Mouse (Mus musculus) urinary bladder, postnatal 4 days (tissue): ENCODE measurements around the gene Rarres2.
"Not testable (repeated sequence)": the region's sequence is repeated elsewhere in the genome, so short reads cannot be mapped to it uniquely, and the experiment has no call there.

Experiments
- DNase-seq, 2 experiments: peaks; one replicate each; pipeline ENCODE4 v3.0.0; 2021 to 2022; ENCODE audit warnings: low spot score in 2 of 2

Gene Rarres2

DNA sequence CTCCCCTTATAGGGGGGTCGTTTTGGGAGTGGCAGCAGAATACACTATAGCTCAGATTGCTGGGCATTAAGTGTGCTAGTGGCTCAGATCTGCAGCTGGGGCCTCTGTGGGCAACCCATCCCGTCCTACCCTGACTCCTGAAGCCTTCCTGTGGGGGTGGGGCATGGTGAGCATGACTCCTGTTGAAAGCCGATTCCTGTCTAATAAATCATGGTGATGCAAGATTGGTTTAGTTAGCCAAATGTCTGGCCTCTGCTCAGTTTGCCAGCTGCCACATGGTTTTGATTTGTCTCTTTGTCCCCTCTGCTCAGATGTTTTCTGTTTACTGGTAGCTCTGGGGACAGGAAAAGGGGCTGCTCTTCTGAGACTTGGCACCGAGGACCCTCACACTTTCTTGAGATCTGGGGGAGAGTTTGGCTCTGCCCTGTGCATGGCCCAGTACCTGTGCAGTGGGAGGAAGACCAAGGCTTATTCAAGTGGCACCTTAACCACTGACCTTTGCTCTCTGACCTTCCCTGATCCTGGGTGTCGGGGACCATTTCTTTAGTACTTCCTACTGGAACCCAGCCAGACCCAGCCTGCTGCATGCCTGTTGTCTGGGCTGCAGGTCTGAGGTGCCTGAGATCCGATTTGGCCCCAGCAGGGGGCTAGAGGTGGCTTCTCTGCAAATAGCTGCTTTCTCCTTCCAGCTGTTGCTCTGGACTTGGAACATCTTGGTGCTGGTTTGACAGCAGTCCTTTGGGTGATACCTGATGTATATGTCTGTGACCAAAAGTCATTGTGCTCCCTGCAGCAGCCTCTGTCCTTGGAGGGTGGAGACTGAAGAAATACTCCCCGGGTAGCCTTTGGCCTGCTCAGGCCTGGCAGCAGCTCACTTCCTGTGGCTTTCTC, 30.8 kb downstream of the Rarres2 start:
- DNase-seq, result no peak

- no peak for DNase-seq
Measured at GRCm38 (mm10) chr6:48540721-48541120, 31.9 kb downstream of the Rarres2 start.

GRCm38 (mm10) chr6:48539860-48540259, 32.7 kb downstream of the Rarres2 start:
- DNase-seq, result no peak

GRCm38 (mm10) chr6:48538841-48539737, 33.5 kb downstream of the Rarres2 start:
- peak in 1 of 2 experiments; percentile 78 for DNase-seq

GRCm38 (mm10) chr6:48537105-48537954, 35.3 kb downstream of the Rarres2 start, which contains the start of gene Atp6v0e2:
Gene Atp6v0e2 (plus strand): TSS chr6:48537615.
- DNase-seq, result peak; percentile 72 to 80

GRCm38 (mm10) chr6:48536091-48536490, 36.5 kb downstream of the Rarres2 start:
- no peak for DNase-seq

GRCm38 (mm10) chr6:48534913-48535312, 37.7 kb downstream of the Rarres2 start:
- no peak for DNase-seq

DNA sequence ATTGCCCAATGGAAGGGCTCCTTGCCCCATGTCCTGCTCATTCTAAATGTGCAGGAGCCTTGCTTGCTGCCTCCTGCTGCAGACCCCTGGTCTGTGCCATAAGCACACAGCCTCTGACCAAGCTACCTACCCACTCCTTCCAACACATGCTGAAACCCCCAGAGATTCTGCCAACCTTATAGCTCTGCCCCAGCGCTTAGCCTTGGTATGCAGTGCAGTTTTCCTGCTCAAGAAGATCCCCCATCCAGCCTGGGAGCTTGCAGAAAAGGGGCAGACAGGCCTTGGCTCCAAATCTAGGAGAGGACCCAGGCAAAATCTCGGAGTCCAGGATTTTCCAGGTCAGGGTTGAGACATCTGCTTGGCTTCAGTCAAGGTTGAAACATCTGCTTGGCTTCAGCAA, 39.1 kb downstream of the Rarres2 start:
- no peak for DNase-seq

GRCm38 (mm10) chr6:48530862-48531261, 41.7 kb downstream of the Rarres2 start:
- DNase-seq, result no peak

- no peak for DNase-seq
Measured at GRCm38 (mm10) chr6:48529871-48530440, 42.6 kb downstream of the Rarres2 start.

DNA sequence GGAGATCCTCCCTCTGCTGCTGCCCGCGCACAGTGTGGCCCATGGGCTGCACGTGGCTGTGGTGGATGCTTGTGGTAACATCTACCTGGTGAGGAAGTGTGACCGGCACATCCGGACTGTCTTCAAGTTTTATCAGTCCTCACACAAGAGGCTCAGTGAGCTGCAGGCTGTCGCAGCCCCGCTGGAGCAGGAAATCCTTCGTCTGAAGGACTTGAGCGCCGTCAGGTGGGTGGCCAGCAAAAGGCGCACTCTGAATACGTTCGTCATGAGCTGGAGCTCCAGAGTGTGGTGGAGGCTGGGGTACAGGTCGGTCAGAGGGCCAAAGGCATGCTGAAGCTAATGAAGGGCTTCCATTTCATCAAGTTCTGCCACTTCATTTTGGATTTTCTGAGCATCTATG, 43.3 kb downstream of the Rarres2 start:
- no peak for DNase-seq

- DNase-seq, result no peak
Measured at GRCm38 (mm10) chr6:48527901-48528300, 44.7 kb downstream of the Rarres2 start.

DNA sequence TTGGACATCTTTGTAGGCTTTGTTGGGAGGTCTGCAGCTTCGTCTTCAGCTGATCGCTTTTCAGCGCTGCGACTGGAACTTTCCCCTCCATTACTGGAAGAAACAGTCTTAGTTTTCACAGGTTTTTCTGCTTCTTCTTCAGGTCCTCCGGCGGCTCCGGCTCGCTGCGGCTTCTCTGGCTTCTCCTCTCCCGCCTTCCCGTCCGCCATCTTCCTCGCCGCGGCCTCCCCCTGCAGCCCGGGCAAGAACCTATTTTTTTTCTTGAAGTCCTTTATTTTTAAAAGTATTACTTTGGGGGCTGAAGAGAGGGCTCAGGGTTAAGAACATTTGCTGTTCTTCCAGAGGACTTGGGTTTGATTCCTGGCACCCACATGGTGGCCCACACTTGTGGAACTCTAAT, 47.7 kb downstream of the Rarres2 start:
- DNase-seq, result not testable (repeated sequence)
